Mouse (Mus musculus) embryonic fibroblast, embryonic 13.5 days (primary cell): ENCODE data around the gene Epn2.

Experiments used
- CTCF ChIP-seq: IDR thresholded peaks from 2 replicates; pipeline ENCODE4 v1.5.1; 2011; ENCODE audit warnings: mild to moderate bottlenecking, control low read depth, low read length, moderate library complexity, borderline replicate concordance; ENCODE audit not compliant: insufficient read depth
- POLR2A ChIP-seq: IDR thresholded peaks from 2 replicates; pipeline ENCODE4 v1.6.1; 2011; ENCODE audit warnings: low read depth, mild to moderate bottlenecking, control low read depth, low read length, moderate library complexity

GRCm38 (mm10) chr11:61493525-61494128 is 85.9 kb downstream of the Epn2 start:
- TF ChIP-seq CTCF (no peak), POLR2A (peak; percentile 34; the same call in 1 of the 2 replicates)
